23 mouse cellular contexts compared by ENCODE assay signal in the genomic region with DNA sequence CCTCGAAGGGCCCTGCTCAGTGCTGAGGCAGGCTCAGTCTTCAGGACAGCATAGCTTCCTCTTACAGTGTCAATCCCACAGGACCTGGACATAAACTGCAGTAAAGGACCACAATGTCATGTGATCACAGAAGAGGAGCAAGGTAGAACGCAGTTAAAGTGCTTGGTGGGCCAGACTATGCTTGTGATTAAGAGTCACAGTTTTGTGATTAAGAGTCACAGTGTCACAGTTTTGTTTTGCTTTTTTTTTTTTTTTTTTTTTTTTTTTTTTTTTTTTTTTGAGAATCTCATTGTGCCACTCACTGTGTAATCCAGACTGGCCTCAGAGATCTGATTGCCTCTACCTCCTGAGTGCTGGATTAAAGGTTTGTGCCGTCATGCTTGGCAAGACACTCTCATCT. TPM values are rescaled to one million over a fixed set of nuclear protein-coding genes. Genes with fewer than 3 reads are reported as not detected.
DNase-seq lines count a peak whose midpoint lies in the region; ATAC-seq and TF ChIP-seq lines count a peak whose summit lies in the region.
"Had no signal": no experiment of that assay in that cellular context is flagged by ENCODE, and none has a peak within 500 bp of the region (broad histone marks: within the 10 kb centered on the region; RNA-seq: fewer than 3 reads in every experiment).

No protein-coding gene starts in this region.

- TF ChIP-seq POLR2A in CH12.LX (IDR thresholded peaks at IDR 0.05; ENCODE audit: low read depth, low read length) (no peak), MEL (IDR thresholded peaks at IDR 0.05; ENCODE audit: control insufficient read depth in 1 of 2, insufficient read depth in 1 of 2, low read depth in 1 of 2, low read length in 2 of 2, poor library complexity in 1 of 2) (no peak)

- TF ChIP-seq EP300 in CH12.LX (IDR thresholded peaks at IDR 0.05; ENCODE audit: low read length) (no peak), MEL (IDR thresholded peaks at IDR 0.05; ENCODE audit: low read depth in 1 of 2, low read length in 2 of 2) (no peak)

- H3K9me3 ChIP-seq in CH12.LX (replicated peaks; ENCODE audit: low read length) = peaks cover 6% of the 10 kb centered on the region
- no peaks in the 10 kb centered on the region for H3K9me3 ChIP-seq in ES-E14 (ENCODE audit: control insufficient read depth, insufficient read depth, low read depth, low read length)
- no peaks in the 10 kb centered on the region for H3K9me3 ChIP-seq in MEL (replicated peaks; ENCODE audit: insufficient read depth, low read length)
- H3K9me3 ChIP-seq in kidney, embryonic 15.5 days (replicated peaks) = no peaks in the 10 kb centered on the region

- no peaks in the 10 kb centered on the region for H3K27me3 ChIP-seq in CH12.LX (replicated peaks)
- no peaks in the 10 kb centered on the region for H3K27me3 ChIP-seq in MEL (ENCODE audit: control insufficient read depth in 1 of 2, insufficient read depth in 2 of 2, low read length in 2 of 2)
- H3K27me3 ChIP-seq in kidney, embryonic 15.5 days = no peaks in the 10 kb centered on the region
- H3K27me3 ChIP-seq: Patski had no signal

- TF ChIP-seq RAD21 in CH12.LX (IDR thresholded peaks at IDR 0.05; ENCODE audit: low read depth, low read length) (no peak), MEL (IDR thresholded peaks at IDR 0.05; ENCODE audit: low read depth, low read length) (no peak)

- no peak overlapping the region for H3K27ac ChIP-seq in CH12.LX (ENCODE audit: insufficient read depth, low read depth)
- no peak overlapping the region for H3K27ac ChIP-seq in ES-E14 (ENCODE audit: insufficient read depth, low read depth, low read length, poor library complexity, severe bottlenecking)
- H3K27ac ChIP-seq in MEL (ENCODE audit: control insufficient read depth, low read depth, low read length) = no peak overlapping the region
- no peak overlapping the region for H3K27ac ChIP-seq in kidney, embryonic 15.5 days

- H3K36me3 ChIP-seq in CH12.LX (replicated peaks in 1 of 2; ENCODE audit: control insufficient read depth in 1 of 2, insufficient read depth in 1 of 2, low read length in 1 of 2) = peaks cover 8 to 17% of the 10 kb centered on the region in 2 experiments
- H3K36me3 ChIP-seq in ES-E14 (ENCODE audit: control insufficient read depth, insufficient read depth, low read length, poor library complexity, severe bottlenecking) = peaks cover 7% of the 10 kb centered on the region; the same call in 1 of the 2 replicates
- H3K36me3 ChIP-seq in MEL (ENCODE audit: control insufficient read depth in 1 of 2, insufficient read depth in 2 of 2, low read length in 2 of 2) = peaks cover 0 to 12% of the 10 kb centered on the region in 2 experiments; a peak in 2 of 4 replicates
- H3K36me3 ChIP-seq in kidney, embryonic 15.5 days = peaks cover 2% of the 10 kb centered on the region; the same call in 1 of the 2 replicates

- no peak overlapping the region for H3K9ac ChIP-seq in CH12.LX (ENCODE audit: insufficient read depth, low read depth)
- no peak overlapping the region for H3K9ac ChIP-seq in ES-E14 (ENCODE audit: insufficient read depth, low read depth, low read length, poor library complexity, severe bottlenecking)
- H3K9ac ChIP-seq in MEL (ENCODE audit: control insufficient read depth, low read depth, low read length, poor library complexity, severe bottlenecking) = no peak overlapping the region
- H3K9ac ChIP-seq in kidney, embryonic 15.5 days = no peak overlapping the region

- H3K79me2 ChIP-seq in CH12.LX (replicated peaks; ENCODE audit: control insufficient read depth, extremely low read depth, insufficient read depth, poor library complexity, severe bottlenecking) (no peaks in the 10 kb centered on the region), MEL (ENCODE audit: control insufficient read depth, insufficient read depth, low read length, poor library complexity) (no peaks in the 10 kb centered on the region; the same call in 1 of the 2 replicates)

- intact Hi-C loops in heart, postnatal 14 days (cut with DNase I) = no loop called here

- DNase-seq in CH12.LX (ENCODE audit: extremely low read depth) (no peak), ES-E14 (ENCODE audit: low read depth, low spot score) (no peak), MEL (ENCODE audit: low read depth, low spot score) (no peak), adipocyte (ENCODE audit: low spot score) (no peak)
- no peak for DNase-seq in heart, postnatal 14 days
- DNase-seq: adrenal gland, adult 2 months; adrenal gland, adult 8-10 months; adrenal gland, postnatal 10 days; adrenal gland, postnatal 14 days; adrenal gland, postnatal 25 days; adrenal gland, postnatal 36 days; B cell, adult 2 months; cerebellum, adult 11 months; cerebellum, adult 11-12 months; cerebellum, adult 18-20 months; cerebellum, adult 2 months; cerebellum, adult 8-10 months; cerebellum, adult 9-10 months; cerebellum, adult 9-11 months had no signal

- H3K4me1 ChIP-seq in CH12.LX (ENCODE audit: control insufficient read depth in 1 of 2, insufficient read depth in 2 of 2) = peaks cover under 1 to 8% of the 10 kb centered on the region in 2 experiments; a peak in 2 of 4 replicates
- H3K4me1 ChIP-seq in ES-E14 (ENCODE audit: control insufficient read depth in 2 of 2, insufficient read depth in 2 of 2, low read length in 2 of 2, poor library complexity in 1 of 2) = peaks cover 0 to 6% of the 10 kb centered on the region in 2 experiments; a peak in 1 of 4 replicates
- peaks cover 4 to 18% of the 10 kb centered on the region in 2 experiments for H3K4me1 ChIP-seq in MEL (ENCODE audit: control insufficient read depth in 1 of 2, insufficient read depth in 2 of 2, low read length in 2 of 2)
- no peaks in the 10 kb centered on the region for H3K4me1 ChIP-seq in kidney, embryonic 15.5 days

- H3K4me3 ChIP-seq in CH12.LX (replicated peaks in 1 of 3; ENCODE audit: low read depth in 2 of 3, low read length in 2 of 3, poor library complexity in 1 of 3) (no peak overlapping the region), ES-E14 (ENCODE audit: insufficient read depth in 1 of 2, low read depth in 1 of 2, low read length in 2 of 2, poor library complexity in 1 of 2, severe bottlenecking in 1 of 2) (no peak overlapping the region), MEL (ENCODE audit: control insufficient read depth in 1 of 2, insufficient read depth in 1 of 2, low read depth in 2 of 2, low read length in 2 of 2) (no peak overlapping the region)
- no peak overlapping the region for H3K4me3 ChIP-seq in kidney, embryonic 15.5 days (replicated peaks)

- TF ChIP-seq CTCF in CH12.LX (conservative IDR thresholded peaks at IDR 0.05 in 1 of 2, IDR thresholded peaks at IDR 0.05 in 1 of 2; ENCODE audit: low read depth in 2 of 2, low read length in 2 of 2) (no peak), MEL (IDR thresholded peaks at IDR 0.05 in 2 of 3, conservative IDR thresholded peaks at IDR 0.05 in 1 of 3; ENCODE audit: control insufficient read depth in 1 of 3, insufficient read depth in 1 of 3, low read depth in 2 of 3, low read length in 3 of 3, poor library complexity in 1 of 3, severe bottlenecking in 1 of 3) (no peak)

- 81% methylated on average over 3 of the region's 3 CpGs for WGBS in kidney, embryonic 15.5 days

- no peak for ATAC-seq in kidney, embryonic 15.5 days (replicated peaks; ENCODE audit: low FRiP score)
- ATAC-seq: activated CD4-positive, CD25-positive, alpha-beta regulatory T cell, adult 4 months; CD4-positive, CD25-positive, alpha-beta regulatory T cell, adult 4 months; Patski had no signal

- H3K4me2 ChIP-seq in CH12.LX (ENCODE audit: insufficient read depth, low read depth, poor library complexity, severe bottlenecking) = no peak overlapping the region
- H3K4me2 ChIP-seq in kidney, embryonic 15.5 days = no peak overlapping the region

- dilution Hi-C loops in CH12.LX (cut with MboI; ENCODE audit: extremely low pct_ligation_motif_present, extremely low pct_unique_long_range_greater_than_20kb, low sequenced_read_pairs) = no loop called here

- in situ Hi-C loops in CH12.LX (cut with MboI; ENCODE audit: low pct_ligation_motif_present, low pct_unique_long_range_greater_than_20kb, low sequenced_read_pairs) (no loop called here), ES-E14 (cut with MboI; ENCODE audit: low sequenced_read_pairs in 2 of 2, unreplicated experiment in 2 of 2) (loop anchor here in 1 of 2 experiments (10.0 kb wide), 1 partner anchor 61 kb away; a partner anchor contains a TSS)

TF ChIP-seq in CH12.LX, 34 proteins besides CTCF, POLR2A, EP300 and RAD21 (continues in another document):
- no peak for TF ChIP-seq JUN (IDR thresholded peaks at IDR 0.05; ENCODE audit: insufficient read depth, low read depth, low read length)

TF ChIP-seq in MEL, 35 proteins besides CTCF, POLR2A, EP300 and RAD21 (continues in another document):
- TF ChIP-seq NRF1 (IDR thresholded peaks at IDR 0.05; ENCODE audit: insufficient read depth, low read depth, low read length, poor library complexity, severe bottlenecking) = no peak

RNA-seq across cellular contexts. Expression of a gene that starts 9.8 kb away (rescaled TPM):
- total RNA-seq in CH12.LX (2012; rRNA removed) (5.9 and 11.3 TPM in 2 replicates), CH12.LX (2014; rRNA removed) (2.6 and 3.2 TPM in 2 replicates), ES-E14 (2012; rRNA removed) (45.1 and 68.6 TPM in 2 replicates), MEL (2012; rRNA removed) (2.6 and 3.3 TPM in 2 replicates)
- polyA plus RNA-seq in CH12.LX (2012; ENCODE audit: insufficient read length, low read depth) (7.6 and 7.9 TPM in 2 replicates), MEL (2012; ENCODE audit: insufficient read depth in 1 of 2, insufficient read length in 2 of 2, low read depth in 1 of 2, low replicate concordance in 2 of 2, missing spikeins in 1 of 2) (1 to 10 TPM in 1 of 2 experiments, not detected in 1; 7.5 TPM)
- 13.3 and 17.7 TPM in 2 replicates for polyA plus RNA-seq in kidney, embryonic 15.5 days (2015; fragmentation: Nextera tagmentation; extraction: Ambion mirVana)
- total RNA-seq in heart, postnatal 14 days (2021) = 1 to 10 TPM; 2.7 to 3.9 TPM

RNA-seq across cellular contexts. Expression of a gene that starts 32.7 kb away (rescaled TPM):
- total RNA-seq in CH12.LX (2012; rRNA removed) (7.5 and 9.6 TPM in 2 replicates), CH12.LX (2014; rRNA removed) (4.5 and 6.2 TPM in 2 replicates), ES-E14 (2012; rRNA removed) (35.0 and 35.9 TPM in 2 replicates), MEL (2012; rRNA removed) (5.8 and 5.9 TPM in 2 replicates)
- polyA plus RNA-seq in CH12.LX (2012; ENCODE audit: insufficient read length, low read depth) (6.3 and 8.1 TPM in 2 replicates), MEL (2012; ENCODE audit: insufficient read depth in 1 of 2, insufficient read length in 2 of 2, low read depth in 1 of 2, low replicate concordance in 2 of 2, missing spikeins in 1 of 2) (1 to 10 TPM in 1 of 2 experiments, not detected in 1; 9.5 TPM)
- polyA plus RNA-seq in kidney, embryonic 15.5 days (2015; fragmentation: Nextera tagmentation; extraction: Ambion mirVana) = 4.6 and 4.8 TPM in 2 replicates
- total RNA-seq in heart, postnatal 14 days (2021) = 1 to 10 TPM; 1.8 to 2.1 TPM

RNA-seq across cellular contexts. Expression of a gene that starts 57.7 kb away (rescaled TPM):
- 0.21 and 0.34 TPM in 2 replicates for total RNA-seq in CH12.LX (2012; rRNA removed)
- total RNA-seq in CH12.LX (2014; rRNA removed) = 0.09 TPM in 1 of 2 replicates, not detected in the other
- 0.06 and 0.08 TPM in 2 replicates for polyA plus RNA-seq in CH12.LX (2012; ENCODE audit: insufficient read length, low read depth)
- 2.6 and 2.9 TPM in 2 replicates for total RNA-seq in ES-E14 (2012; rRNA removed)
- total RNA-seq in MEL (2012; rRNA removed) = 0.36 and 0.62 TPM in 2 replicates
- polyA plus RNA-seq in MEL (2012; ENCODE audit: insufficient read depth in 1 of 2, insufficient read length in 2 of 2, low read depth in 1 of 2, low replicate concordance in 2 of 2, missing spikeins in 1 of 2) = under 1 TPM in 1 of 2 experiments, not detected in 1; 0.35 TPM
- polyA plus RNA-seq in kidney, embryonic 15.5 days (2015; fragmentation: Nextera tagmentation; extraction: Ambion mirVana) = 0.44 and 0.73 TPM in 2 replicates
- total RNA-seq in heart, postnatal 14 days (2021) = under 1 TPM; 0.05 to 0.07 TPM
- total RNA-seq: adrenal gland, postnatal 36 days had no signal
- polyA plus RNA-seq: activated CD4-positive, CD25-positive, alpha-beta regulatory T cell, adult 4 months; adrenal gland, adult 2 months; CD4-positive, CD25-positive, alpha-beta regulatory T cell, adult 4 months had no signal
